Mouse (Mus musculus): ENCODE data around the gene Gripap1. TPM values are rescaled to one million over a fixed set of nuclear protein-coding genes. Genes with fewer than 3 reads are reported as not detected.
"Not testable (repeated sequence)": the region's sequence is repeated elsewhere in the genome, so short reads cannot be mapped to it uniquely, and the experiment has no call there.

Gripap1 gene
- polyA plus RNA-seq, 1 experiment from 2014 or later, result 73.9 TPM

- WGBS, result 46% methylated on average over 3 of the region's 3 CpGs
- H3K27me3 ChIP-seq, result no peaks in the 10 kb centered on the region
- no peak for ATAC-seq (ENCODE audit: low FRiP score)
- H3K4me3 ChIP-seq, result no peak overlapping the region
- H3K9me3 ChIP-seq, result no peaks in the 10 kb centered on the region
- no peak overlapping the region for H3K27ac ChIP-seq
- H3K36me3 ChIP-seq, result 0 out of 2 replicates have a peak, but pooled peaks cover 5% of the 10 kb centered on the region
- peaks cover 16% of the 10 kb centered on the region for H3K4me1 ChIP-seq (replicated peaks)
- no peak overlapping the region for H3K4me2 ChIP-seq
- no peak overlapping the region for H3K9ac ChIP-seq
Measured at GRCm38 (mm10) chrX:7793361-7793760, 3.8 kb downstream of the Gripap1 start.

GRCm38 (mm10) chrX:7795016-7795415, 5.5 kb downstream of the Gripap1 start:
- Histone ChIP-seq H3K9ac (no peak overlapping the region), H3K36me3 (peaks cover 14% of the 10 kb centered on the region), H3K27me3 (no peaks in the 10 kb centered on the region), H3K4me2 (no peak overlapping the region), H3K4me3 (no peak overlapping the region), H3K27ac (no peak overlapping the region), H3K4me1 (replicated peaks) (peaks cover 16% of the 10 kb centered on the region), H3K9me3 (no peaks in the 10 kb centered on the region)
- 33% methylated on average over 7 of the region's 7 CpGs for WGBS
- no peak for ATAC-seq (ENCODE audit: low FRiP score)

DNA sequence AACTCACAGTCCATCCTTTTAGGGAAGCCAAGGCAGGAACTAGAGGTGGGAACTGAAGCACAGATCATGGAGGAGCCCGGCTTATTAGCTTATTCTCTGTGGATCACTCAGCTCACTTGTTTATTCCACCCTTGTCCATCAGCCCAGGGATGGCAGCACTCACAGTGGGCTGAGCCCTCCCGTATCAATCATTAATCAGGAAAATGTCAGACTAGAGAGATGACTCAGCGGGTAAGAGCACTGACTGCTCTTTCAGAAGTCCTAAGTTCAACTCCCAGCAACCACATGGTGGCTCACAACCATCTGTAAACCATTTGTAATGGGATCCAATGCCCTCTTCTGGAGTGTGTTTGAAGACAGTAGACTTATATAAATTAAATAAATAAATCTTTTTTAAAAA, 7.8 kb downstream of the Gripap1 start:
- Histone ChIP-seq H3K9ac (no peak overlapping the region), H3K27ac (no peak overlapping the region), H3K4me3 (no peak overlapping the region), H3K4me2 (no peak overlapping the region), H3K9me3 (no peaks in the 10 kb centered on the region), H3K4me1 (replicated peaks) (no peaks in the 10 kb centered on the region), H3K36me3 (peaks cover 30% of the 10 kb centered on the region), H3K27me3 (no peaks in the 10 kb centered on the region)
- WGBS, result 73% methylated on average over 3 of the region's 3 CpGs
- ATAC-seq (ENCODE audit: low FRiP score), result no peak

GRCm38 (mm10) chrX:7802157-7802556, 12.6 kb downstream of the Gripap1 start:
- H3K9ac ChIP-seq; H3K27me3 ChIP-seq; H3K4me3 ChIP-seq; H3K4me2 ChIP-seq; H3K27ac ChIP-seq; H3K4me1 ChIP-seq (replicated peaks); H3K9me3 ChIP-seq; ATAC-seq (ENCODE audit: low FRiP score): not testable (repeated sequence)
- H3K36me3 ChIP-seq, result peaks cover 55% of the 10 kb centered on the region
- WGBS, result 97% methylated on average over 2 of the region's 2 CpGs

DNA sequence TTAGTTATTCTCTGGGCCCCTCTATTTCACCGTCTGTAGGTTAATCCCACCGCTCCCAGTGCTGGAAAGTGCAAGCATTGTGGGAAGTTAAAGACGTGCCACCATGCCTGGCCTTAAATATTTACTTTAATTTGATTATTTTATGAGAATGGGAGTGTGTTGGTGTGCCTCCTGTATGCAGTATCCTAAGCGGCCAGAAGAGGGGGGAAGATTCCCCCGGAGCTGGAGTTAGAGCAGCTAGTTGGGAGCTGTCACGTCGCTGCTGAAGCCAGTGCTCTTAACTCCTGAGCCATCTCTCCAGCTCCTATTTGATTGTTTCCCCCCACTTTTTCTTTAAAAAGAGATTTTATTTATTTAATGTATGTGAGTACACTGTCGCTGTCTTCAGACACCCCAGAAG, 25.5 kb downstream of the Gripap1 start:
- not testable (repeated sequence) for H3K9me3 ChIP-seq; H3K9ac ChIP-seq; H3K27me3 ChIP-seq; H3K27ac ChIP-seq; ATAC-seq (ENCODE audit: low FRiP score); H3K4me2 ChIP-seq; H3K4me3 ChIP-seq; H3K4me1 ChIP-seq (replicated peaks)
- 53% methylated on average over 8 of the region's 8 CpGs for WGBS
- peaks cover 72% of the 10 kb centered on the region for H3K36me3 ChIP-seq

- Histone ChIP-seq H3K4me3 (peak within 1 kb of the TSS; percentile 36), H3K9me3 (no peaks in the 10 kb centered on the region), H3K9ac (peak within 1 kb of the TSS; percentile 62), H3K27me3 (no peaks in the 10 kb centered on the region), H3K36me3 (peaks cover 23% of the 10 kb centered on the region), H3K27ac (no peak within 1 kb of the TSS), H3K4me2 (peak within 1 kb of the TSS; percentile 54), H3K4me1 (replicated peaks) (peaks cover 6% of the 10 kb centered on the region; the same call in 1 of the 2 replicates)
- WGBS, result 11% methylated on average over 20 of the region's 24 CpGs
- ATAC-seq (ENCODE audit: low FRiP score), result peak; percentile 72
Measured at GRCm38 (mm10) chrX:7821865-7822779, 32.6 kb downstream of the Gripap1 start, which contains the start of gene Kcnd1. Gene Kcnd1, plus strand, starts transcription at chrX:7822289.

DNA sequence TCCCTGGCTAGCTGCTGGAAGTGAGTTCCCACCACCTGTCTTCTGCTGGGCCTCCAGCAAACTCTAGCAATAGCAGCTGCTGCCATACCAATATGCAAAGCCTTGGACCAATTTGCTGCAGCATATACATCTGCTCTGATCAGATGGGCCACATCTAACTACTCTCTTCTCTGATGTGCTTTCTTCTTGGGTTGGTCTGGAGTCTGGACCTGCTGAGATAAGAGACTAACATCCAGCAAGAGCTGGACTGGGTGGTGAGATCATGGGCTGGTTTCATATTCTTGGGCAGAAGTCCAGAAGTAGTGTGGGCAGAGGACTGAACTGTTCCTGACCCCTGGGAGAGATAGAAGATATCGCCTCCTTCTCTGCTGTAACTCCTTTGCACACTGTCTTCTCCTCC, 47.6 kb downstream of the Gripap1 start:
- Histone ChIP-seq H3K9me3 (no peaks in the 10 kb centered on the region), H3K4me1 (replicated peaks) (no peaks in the 10 kb centered on the region), H3K36me3 (no peaks in the 10 kb centered on the region), H3K4me2 (no peak overlapping the region), H3K27me3 (no peaks in the 10 kb centered on the region), H3K27ac (no peak overlapping the region), H3K9ac (no peak overlapping the region), H3K4me3 (no peak overlapping the region)
- no peak for ATAC-seq (ENCODE audit: low FRiP score)
- 88% methylated on average over 1 of the region's 1 CpGs for WGBS

DNA sequence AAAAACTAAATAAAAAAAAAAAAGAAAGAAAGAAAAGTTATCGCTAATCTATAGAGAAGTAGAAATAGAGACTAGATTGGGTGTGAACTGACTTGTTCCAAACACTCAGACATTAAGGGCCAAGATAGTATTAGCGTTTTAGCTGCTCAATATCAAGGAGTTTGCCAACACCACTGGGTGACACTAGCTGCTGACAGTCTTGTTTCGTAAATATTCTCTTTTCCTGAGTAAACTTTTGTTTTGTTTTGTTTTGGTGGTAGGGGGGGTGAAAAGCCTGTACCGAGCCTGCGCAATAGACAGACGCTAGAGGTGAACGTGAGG, 51.2 kb downstream of the Gripap1 start:
- no peak for ATAC-seq (ENCODE audit: low FRiP score)
- Histone ChIP-seq H3K36me3 (no peaks in the 10 kb centered on the region), H3K27ac (peak overlapping the region; percentile 18; the same call in 1 of the 2 replicates), H3K4me3 (peak overlapping the region; percentile 74; the same call in 1 of the 2 replicates), H3K4me2 (peak overlapping the region; percentile 47), H3K9me3 (no peaks in the 10 kb centered on the region), H3K27me3 (no peaks in the 10 kb centered on the region), H3K4me1 (replicated peaks) (peaks cover 29% of the 10 kb centered on the region), H3K9ac (no peak overlapping the region)
- WGBS, result 18% methylated on average over 7 of the region's 7 CpGs

DNA sequence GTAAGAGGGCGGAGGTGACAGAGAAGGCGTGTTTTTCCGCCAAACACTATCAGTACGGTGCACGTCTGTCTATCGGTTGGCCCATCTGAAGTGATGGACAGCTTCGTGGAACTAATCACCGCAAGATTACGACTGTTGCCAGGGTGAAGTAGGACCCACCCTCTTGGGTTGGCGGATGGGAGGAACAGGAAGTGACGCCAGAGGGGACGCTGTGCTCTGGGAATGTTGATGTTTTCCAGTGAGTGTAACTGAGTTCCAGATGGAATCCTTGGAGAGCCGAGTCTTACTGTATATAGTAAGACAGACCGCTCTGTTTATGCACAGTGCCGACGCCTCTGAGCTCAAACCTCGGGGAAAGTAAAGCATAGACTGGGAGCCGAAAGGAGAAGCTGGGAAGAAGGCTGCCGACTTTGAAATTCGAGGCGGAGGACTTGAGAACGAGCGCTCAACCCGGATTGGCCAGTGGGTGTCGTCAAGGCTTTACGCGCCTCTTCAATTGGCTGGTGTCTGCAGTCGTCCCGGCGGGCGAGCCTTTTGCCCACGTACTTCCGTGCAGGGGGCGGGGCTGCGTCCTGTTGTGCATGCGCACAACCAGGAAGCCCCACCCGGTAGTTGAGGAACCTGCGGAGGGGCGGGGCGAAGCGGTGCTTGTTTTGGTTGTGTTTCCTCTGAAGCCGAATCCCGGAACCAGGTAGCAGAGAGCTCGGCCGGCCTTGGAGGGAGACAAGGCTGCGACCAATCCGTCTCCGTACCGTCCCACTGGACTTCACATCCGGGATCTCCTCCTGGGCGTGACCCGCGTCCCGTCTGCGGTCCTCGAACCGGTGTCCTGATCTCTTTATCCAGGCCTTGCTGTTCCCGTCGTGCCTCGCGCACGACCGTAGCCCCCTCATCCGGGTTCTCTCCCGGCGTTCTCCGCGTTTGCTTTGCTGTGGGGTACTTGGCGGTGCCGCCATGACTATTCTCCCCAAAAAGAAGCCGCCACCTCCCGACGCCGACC, 51.9 kb downstream of the Gripap1 start, which contains the start of gene Otud5:
Otud5 (plus strand) TSS at position 202 of the 1,000 bp plus-strand sequence.
- Histone ChIP-seq H3K27me3 (no peaks in the 10 kb centered on the region), H3K4me2 (peak within 1 kb of the TSS; percentile 74), H3K27ac (peak within 1 kb of the TSS; percentile 90), H3K4me1 (replicated peaks) (peaks cover 29% of the 10 kb centered on the region), H3K9ac (peak within 1 kb of the TSS; percentile 87), H3K9me3 (no peaks in the 10 kb centered on the region), H3K4me3 (peak within 1 kb of the TSS; percentile 74), H3K36me3 (no peaks in the 10 kb centered on the region)
- 19% methylated on average over 63 of the region's 74 CpGs for WGBS
- peak; percentile 98 for ATAC-seq (ENCODE audit: low FRiP score)

GRCm38 (mm10) chrX:7842318-7842717, 52.8 kb downstream of the Gripap1 start:
- Histone ChIP-seq H3K9me3 (no peaks in the 10 kb centered on the region), H3K4me3 (peak overlapping the region; percentile 74), H3K27me3 (no peaks in the 10 kb centered on the region), H3K9ac (peak overlapping the region; percentile 87), H3K4me1 (replicated peaks) (peaks cover 29% of the 10 kb centered on the region), H3K27ac (peak overlapping the region; percentile 90), H3K4me2 (peak overlapping the region; percentile 74), H3K36me3 (no peaks in the 10 kb centered on the region)
- WGBS, result 21% methylated on average over 32 of the region's 42 CpGs
- ATAC-seq (ENCODE audit: low FRiP score), result no peak

- Histone ChIP-seq H3K9ac (no peak overlapping the region), H3K4me2 (no peak overlapping the region), H3K27ac (no peak overlapping the region), H3K9me3 (no peaks in the 10 kb centered on the region), H3K27me3 (no peaks in the 10 kb centered on the region), H3K36me3 (peaks cover 4% of the 10 kb centered on the region; the same call in 1 of the 2 replicates), H3K4me1 (replicated peaks) (peaks cover 28% of the 10 kb centered on the region), H3K4me3 (no peak overlapping the region)
- 59% methylated on average over 2 of the region's 2 CpGs for WGBS
- ATAC-seq (ENCODE audit: low FRiP score), result peak; percentile 61
Measured at GRCm38 (mm10) chrX:7847845-7848244, 58.3 kb downstream of the Gripap1 start.

- Histone ChIP-seq H3K36me3 (peaks cover 11% of the 10 kb centered on the region), H3K4me1 (replicated peaks) (no peaks in the 10 kb centered on the region), H3K27me3 (no peaks in the 10 kb centered on the region), H3K4me3 (no peak overlapping the region), H3K4me2 (no peak overlapping the region), H3K9me3 (no peaks in the 10 kb centered on the region), H3K9ac (no peak overlapping the region), H3K27ac (no peak overlapping the region)
- ATAC-seq (ENCODE audit: low FRiP score), result no peak
- 44% methylated on average over 2 of the region's 2 CpGs for WGBS
Measured at GRCm38 (mm10) chrX:7854578-7854977, 65.0 kb downstream of the Gripap1 start.
